Mouse (Mus musculus) layer of hippocampus, postnatal 25 days (tissue): Measurements from ENCODE around the gene Gm10277. TPM values are rescaled to one million over a fixed set of nuclear protein-coding genes. Genes with fewer than 3 reads are reported as not detected.

Experiments used
- total RNA-seq, 2 experiments: library from RNA; stranded (reverse); gene quantifications; 2 replicates each; pipeline ENCODE4 v1.2.3; 2021

Gm10277 gene
- total RNA-seq, 2 experiments from 2014 or later: not detected

Other genes starting within 250 kb of the Gm10277 start
- gene Taok1, start 179.9 kb downstream of the Gm10277 start, total RNA-seq: 100 to 1,000 TPM; 110 to 114 TPM
- 10 to 100 TPM; 70.6 to 76.5 TPM for gene Nufip2, start 101.6 kb downstream of the Gm10277 start, total RNA-seq
- not detected for gene Cryba1, start 62.5 kb downstream of the Gm10277 start, total RNA-seq
- gene Myo18a, start 24.5 kb downstream of the Gm10277 start, total RNA-seq: 100 to 1,000 TPM; 136 to 158 TPM
- 1 to 10 TPM; 1.5 to 1.8 TPM for gene Pipox, start 106.3 kb upstream of the Gm10277 start, total RNA-seq
- 100 to 1,000 TPM; 162 to 174 TPM for gene Sez6, start 143.1 kb upstream of the Gm10277 start, total RNA-seq
- 10 to 100 TPM; 42.5 to 58.5 TPM for gene Phf12, start 195.0 kb upstream of the Gm10277 start, total RNA-seq
- 1 to 10 TPM; 6.9 to 7.4 TPM for gene Dhrs13, start 244.5 kb upstream of the Gm10277 start, total RNA-seq